Mouse (Mus musculus) midbrain, embryonic 15.5 days (tissue): ENCODE data around the gene Gabrb2. TPM values are rescaled to one million over a fixed set of nuclear protein-coding genes. Genes with fewer than 3 reads are reported as not detected.
A peak's percentile ranks its signal among the peaks of the same experiment; 100 is the strongest.

Experiments
- ATAC-seq: fragments of 200-750 bp; cut with Nextera tagmentation; replicated peaks from 2 replicates; pipeline ENCODE4 v1.8.0; 2017; ENCODE audit warnings: moderate TSS enrichment
- H3K27ac ChIP-seq: fragments of 300-500 bp; sonication (generic); 2 replicates; pipeline ENCODE4 v1.5.1; 2015; ENCODE audit warnings: mild to moderate bottlenecking, inconsistent platforms
- H3K27me3 ChIP-seq: fragments of 300-500 bp; sonication (generic); replicated peaks from 2 replicates; pipeline ENCODE4 v1.6.1; 2015; ENCODE audit warnings: inconsistent platforms
- H3K36me3 ChIP-seq: fragments of 300-500 bp; sonication (generic); replicated peaks from 2 replicates; pipeline ENCODE4 v1.6.1; 2015; ENCODE audit warnings: inconsistent platforms
- H3K4me1 ChIP-seq: fragments of 300-500 bp; sonication (generic); 2 replicates; pipeline ENCODE4 v1.6.1; 2015; ENCODE audit warnings: inconsistent platforms
- H3K4me2 ChIP-seq: fragments of 300-500 bp; sonication (generic); 2 replicates; pipeline ENCODE4 v1.6.1; 2015; ENCODE audit warnings: inconsistent platforms, mild to moderate bottlenecking, moderate library complexity
- H3K4me3 ChIP-seq: fragments of 300-500 bp; sonication (generic); 2 replicates; pipeline ENCODE4 v1.5.1; 2015; ENCODE audit warnings: mild to moderate bottlenecking, inconsistent platforms
- H3K9ac ChIP-seq: fragments of 300-500 bp; sonication (generic); 2 replicates; pipeline ENCODE4 v1.6.1; 2015; ENCODE audit warnings: mild to moderate bottlenecking, inconsistent platforms
- H3K9me3 ChIP-seq: fragments of 300-500 bp; sonication (generic); 2 replicates; pipeline ENCODE4 v1.6.1; 2016; ENCODE audit warnings: inconsistent platforms
- whole genome bisulfite sequencing: fragments of 180-500 bp; shearing (Covaris S2); methylation state at CpG from one replicate; pipeline ENCODE4 v1.1.7; 2015; ENCODE audit warnings: mixed read lengths; 5-methylcytosine and 5-hydroxymethylcytosine counted together
- polyA plus RNA-seq: library from polyadenylated mRNA; unstranded; fragments of >200 nt; fragmentation: Nextera tagmentation; extraction: Ambion mirVana; gene quantifications from 2 replicates; pipeline ENCODE4 v1.2.1, GENCODE M21; 2015

The Gabrb2 gene
- polyA plus RNA-seq, 1 experiment from 2014 or later, result 50.7 TPM

DNA sequence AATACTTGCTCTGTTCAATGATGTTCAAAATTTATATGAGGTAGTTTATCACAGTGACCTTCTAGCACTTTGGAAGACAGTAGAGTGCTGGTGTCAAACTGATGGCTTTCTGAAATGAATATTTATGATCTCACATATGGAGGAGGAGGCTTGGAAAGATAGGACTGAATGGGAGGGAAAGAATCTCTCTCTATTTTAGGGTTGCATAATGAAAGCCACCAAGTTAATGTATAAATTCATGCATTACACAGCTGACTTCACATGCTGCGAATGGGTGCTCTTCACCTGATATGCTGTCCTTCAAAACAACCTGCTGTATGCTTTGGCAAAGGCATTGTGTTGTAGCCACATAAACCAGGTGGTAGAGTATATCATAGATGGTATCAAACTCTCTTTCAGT is 44.6 kb downstream of the Gabrb2 start:
- Histone ChIP-seq H3K4me3 (no peak overlapping the region), H3K9ac (no peak overlapping the region), H3K27me3 (no peaks in the 10 kb centered on the region), H3K4me2 (no peak overlapping the region), H3K4me1 (no peaks in the 10 kb centered on the region), H3K9me3 (no peaks in the 10 kb centered on the region), H3K27ac (no peak overlapping the region), H3K36me3 (no peaks in the 10 kb centered on the region)
- no peak for ATAC-seq
- WGBS, result 79% methylated on average over 1 of the region's 1 CpGs

DNA sequence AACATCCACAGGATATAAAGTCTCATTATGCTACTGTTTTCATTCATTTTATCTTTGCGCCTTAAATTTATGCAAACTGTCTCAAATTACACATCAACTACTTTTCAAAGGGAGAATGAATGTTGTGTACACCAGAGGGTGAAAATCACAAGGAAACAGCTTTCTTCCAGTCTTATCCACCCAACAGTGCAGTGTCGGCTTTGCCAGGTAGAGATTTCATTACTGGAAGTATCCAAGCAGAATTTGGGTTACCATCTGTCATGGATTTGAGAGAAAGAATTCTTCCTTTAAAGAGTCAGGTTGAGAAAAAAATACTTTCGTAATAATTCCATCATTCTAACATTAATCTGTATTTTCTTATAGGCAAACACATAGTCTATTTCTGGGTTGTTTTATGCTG is 48.8 kb downstream of the Gabrb2 start:
- Histone ChIP-seq H3K4me2 (no peak overlapping the region), H3K4me3 (no peak overlapping the region), H3K9me3 (no peaks in the 10 kb centered on the region), H3K9ac (no peak overlapping the region), H3K27ac (no peak overlapping the region), H3K36me3 (no peaks in the 10 kb centered on the region), H3K4me1 (no peaks in the 10 kb centered on the region), H3K27me3 (no peaks in the 10 kb centered on the region)
- ATAC-seq, result no peak
- WGBS, result 89% methylated on average over 3 of the region's 3 CpGs

- H3K27me3 ChIP-seq, result no peaks in the 10 kb centered on the region
- no peaks in the 10 kb centered on the region for H3K9me3 ChIP-seq
- no peaks in the 10 kb centered on the region for H3K36me3 ChIP-seq
- no peak overlapping the region for H3K4me2 ChIP-seq
- H3K4me1 ChIP-seq, result no peaks in the 10 kb centered on the region
- WGBS, result 52% methylated on average over 3 of the region's 3 CpGs
- no peak for ATAC-seq
- H3K9ac ChIP-seq, result no peak overlapping the region
- H3K4me3 ChIP-seq, result no peak overlapping the region
- H3K27ac ChIP-seq, result no peak overlapping the region
Observed at GRCm38 (mm10) chr11:42474523-42474922, 55.0 kb downstream of the Gabrb2 start.

DNA sequence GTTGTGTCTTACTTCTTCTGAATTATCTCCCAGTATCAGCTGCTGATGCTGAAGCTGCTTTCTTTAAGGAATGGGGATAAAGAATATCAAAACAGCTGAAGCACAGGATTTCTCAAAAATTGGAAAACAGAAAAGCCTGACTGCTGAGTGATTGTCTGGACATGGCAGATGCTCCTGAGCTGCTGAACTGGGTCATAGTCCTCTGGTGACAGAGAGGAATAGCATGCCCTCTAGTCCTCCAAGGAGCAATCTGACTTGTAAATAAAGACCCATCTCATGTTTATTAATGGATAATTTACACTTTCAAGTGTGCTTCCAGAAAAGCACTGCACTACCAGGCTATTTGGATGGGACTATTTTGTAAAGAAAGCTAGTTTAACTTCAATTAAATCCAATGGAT is 68.1 kb downstream of the Gabrb2 start:
- no peak overlapping the region for H3K9ac ChIP-seq
- no peaks in the 10 kb centered on the region for H3K9me3 ChIP-seq
- H3K4me1 ChIP-seq, result 0 out of 2 replicates have a peak, but pooled peaks cover 3% of the 10 kb centered on the region
- ATAC-seq, result no peak
- H3K27ac ChIP-seq, result 0 out of 2 replicates have a peak overlapping the region, but pooled peaks have one; percentile 20
- no peak overlapping the region for H3K4me2 ChIP-seq
- no peak overlapping the region for H3K4me3 ChIP-seq
- H3K36me3 ChIP-seq, result no peaks in the 10 kb centered on the region
- no peaks in the 10 kb centered on the region for H3K27me3 ChIP-seq

DNA sequence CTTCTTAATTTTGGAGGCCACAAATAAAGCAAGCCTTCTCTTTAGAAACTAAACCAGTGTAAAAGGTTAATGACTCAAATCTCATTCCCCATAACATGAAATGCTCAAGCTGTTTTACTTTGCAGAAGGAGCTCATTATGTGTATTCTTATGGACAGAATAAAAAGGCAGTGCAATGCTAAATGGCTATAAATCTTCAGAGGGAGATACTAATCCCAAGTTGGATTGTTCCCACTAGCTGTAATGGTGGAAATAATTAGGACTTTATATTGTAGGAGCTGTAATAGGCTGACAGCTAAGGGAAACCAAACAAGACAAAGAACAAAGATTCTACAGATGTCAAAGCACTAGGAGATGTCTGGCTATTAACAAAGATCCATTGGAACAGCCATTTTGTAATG is 81.6 kb downstream of the Gabrb2 start:
- H3K27me3 ChIP-seq, result no peaks in the 10 kb centered on the region
- H3K9me3 ChIP-seq, result no peaks in the 10 kb centered on the region
- no peak overlapping the region for H3K27ac ChIP-seq
- H3K4me2 ChIP-seq, result no peak overlapping the region
- no peak for ATAC-seq
- no peaks in the 10 kb centered on the region for H3K36me3 ChIP-seq
- no peak overlapping the region for H3K4me3 ChIP-seq
- no peaks in the 10 kb centered on the region for H3K4me1 ChIP-seq
- no peak overlapping the region for H3K9ac ChIP-seq

DNA sequence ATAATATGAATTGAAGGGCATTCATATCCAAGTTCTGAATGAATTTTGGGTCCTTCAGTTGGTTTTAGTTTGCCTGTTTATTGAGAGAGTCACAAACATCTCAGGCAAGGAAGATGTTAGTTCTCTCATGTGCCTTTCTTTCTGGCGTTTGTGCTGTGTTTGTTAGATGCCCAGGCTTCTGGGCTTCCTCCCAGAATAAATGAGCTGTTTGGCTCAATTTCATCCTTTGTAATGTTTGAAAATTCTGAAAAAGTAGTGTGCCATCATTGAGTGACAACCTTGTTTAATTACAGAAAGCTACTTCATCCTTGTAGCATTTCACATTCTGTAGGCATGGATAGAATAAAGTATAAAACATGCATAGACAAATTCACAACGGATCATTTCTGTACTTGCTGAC is 85.9 kb downstream of the Gabrb2 start:
- H3K36me3 ChIP-seq, result no peaks in the 10 kb centered on the region
- H3K9me3 ChIP-seq, result no peaks in the 10 kb centered on the region
- H3K27me3 ChIP-seq, result no peaks in the 10 kb centered on the region
- 83% methylated on average over 2 of the region's 2 CpGs for WGBS
- ATAC-seq, result no peak
- no peak overlapping the region for H3K27ac ChIP-seq
- H3K4me3 ChIP-seq, result no peak overlapping the region
- H3K4me2 ChIP-seq, result no peak overlapping the region
- H3K9ac ChIP-seq, result no peak overlapping the region
- no peaks in the 10 kb centered on the region for H3K4me1 ChIP-seq

DNA sequence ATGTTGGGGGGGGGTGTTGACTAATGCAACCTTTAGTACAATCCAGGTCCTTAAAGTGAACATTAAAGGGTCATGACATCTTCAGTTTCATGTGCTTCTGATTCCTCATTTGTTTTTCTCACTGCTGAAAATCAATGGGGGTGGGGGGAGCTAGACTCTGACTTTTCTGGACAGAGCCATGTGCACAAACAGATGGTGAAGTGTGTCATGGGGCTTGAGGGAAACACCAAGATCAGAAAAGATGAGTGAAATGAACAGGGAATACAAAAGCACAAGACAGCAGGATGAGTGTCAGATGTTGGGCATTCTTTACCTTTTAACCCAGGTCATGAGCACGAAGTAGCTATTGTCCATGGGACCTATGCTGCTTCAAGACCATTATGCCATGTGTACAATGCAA is 86.4 kb downstream of the Gabrb2 start:
- H3K27ac ChIP-seq, result no peak overlapping the region
- no peaks in the 10 kb centered on the region for H3K27me3 ChIP-seq
- no peaks in the 10 kb centered on the region for H3K4me1 ChIP-seq
- H3K4me3 ChIP-seq, result no peak overlapping the region
- H3K36me3 ChIP-seq, result no peaks in the 10 kb centered on the region
- no peaks in the 10 kb centered on the region for H3K9me3 ChIP-seq
- no peak for ATAC-seq
- no peak overlapping the region for H3K4me2 ChIP-seq
- no peak overlapping the region for H3K9ac ChIP-seq
- 59% methylated on average over 1 of the region's 1 CpGs for WGBS

DNA sequence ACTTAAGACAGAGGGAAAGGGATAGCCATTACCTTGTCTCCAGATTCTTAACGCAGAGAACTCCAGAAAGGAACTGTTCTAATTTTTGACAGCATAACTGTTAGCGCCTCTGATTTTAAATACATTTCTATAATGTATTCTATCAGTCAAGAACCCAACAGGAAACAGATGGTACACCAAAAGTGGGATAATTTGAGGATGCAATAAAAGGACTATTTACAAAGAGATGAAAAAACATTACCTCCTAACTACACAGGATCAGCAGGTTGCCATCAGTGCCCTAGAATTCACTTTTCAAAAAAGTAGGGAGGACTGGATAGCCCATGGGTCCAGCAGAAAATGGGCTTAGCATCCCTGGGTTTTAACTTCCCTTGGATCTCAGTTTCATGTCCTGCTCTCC is 102.4 kb downstream of the Gabrb2 start:
- no peak overlapping the region for H3K9ac ChIP-seq
- H3K27ac ChIP-seq, result no peak overlapping the region
- ATAC-seq, result no peak
- no peaks in the 10 kb centered on the region for H3K27me3 ChIP-seq
- no peak overlapping the region for H3K4me2 ChIP-seq
- no peak overlapping the region for H3K4me3 ChIP-seq
- H3K4me1 ChIP-seq, result no peaks in the 10 kb centered on the region
- no peaks in the 10 kb centered on the region for H3K9me3 ChIP-seq
- no peaks in the 10 kb centered on the region for H3K36me3 ChIP-seq
- WGBS, result 85% methylated on average over 2 of the region's 2 CpGs

DNA sequence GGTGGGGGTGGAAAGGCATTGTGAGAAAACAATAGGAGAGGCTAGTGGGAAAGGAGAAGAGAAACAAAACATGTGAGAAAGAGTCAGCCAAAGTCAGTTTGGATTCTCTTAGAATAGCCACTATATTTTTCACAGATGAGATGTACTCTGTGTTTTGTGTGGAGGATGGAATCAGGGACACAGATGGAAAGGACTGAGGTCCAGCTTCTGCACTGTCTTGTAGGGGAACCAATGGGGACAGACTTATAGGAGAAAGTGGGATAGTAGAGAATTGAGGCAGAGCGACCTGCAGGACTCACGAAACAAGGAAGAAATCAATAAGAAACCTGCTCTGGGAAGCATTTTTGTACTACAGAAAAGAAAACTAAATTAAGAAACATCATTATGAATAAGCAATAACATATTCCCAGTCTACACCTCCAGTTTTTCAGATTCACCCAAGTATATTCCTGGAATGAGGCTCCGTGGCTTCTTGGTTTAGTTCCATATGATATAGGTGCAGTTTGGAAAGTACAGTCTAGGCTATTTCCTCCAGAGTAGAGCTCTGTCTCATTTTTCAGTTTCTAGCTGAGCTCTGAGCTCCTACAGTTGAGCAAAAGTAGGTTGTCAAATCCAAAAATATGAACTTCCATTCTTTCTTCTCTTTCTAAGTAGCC is 108.8 kb downstream of the Gabrb2 start:
- Histone ChIP-seq H3K4me2 (no peak overlapping the region), H3K4me3 (no peak overlapping the region), H3K27me3 (no peaks in the 10 kb centered on the region), H3K9me3 (no peaks in the 10 kb centered on the region), H3K36me3 (no peaks in the 10 kb centered on the region), H3K9ac (no peak overlapping the region), H3K27ac (no peak overlapping the region), H3K4me1 (peaks cover 3% of the 10 kb centered on the region; the same call in 1 of the 2 replicates)
- no peak for ATAC-seq
- 95% methylated on average over 3 of the region's 3 CpGs for WGBS

GRCm38 (mm10) chr11:42532577-42532976 is 113.0 kb downstream of the Gabrb2 start:
- no peak overlapping the region for H3K4me2 ChIP-seq

DNA sequence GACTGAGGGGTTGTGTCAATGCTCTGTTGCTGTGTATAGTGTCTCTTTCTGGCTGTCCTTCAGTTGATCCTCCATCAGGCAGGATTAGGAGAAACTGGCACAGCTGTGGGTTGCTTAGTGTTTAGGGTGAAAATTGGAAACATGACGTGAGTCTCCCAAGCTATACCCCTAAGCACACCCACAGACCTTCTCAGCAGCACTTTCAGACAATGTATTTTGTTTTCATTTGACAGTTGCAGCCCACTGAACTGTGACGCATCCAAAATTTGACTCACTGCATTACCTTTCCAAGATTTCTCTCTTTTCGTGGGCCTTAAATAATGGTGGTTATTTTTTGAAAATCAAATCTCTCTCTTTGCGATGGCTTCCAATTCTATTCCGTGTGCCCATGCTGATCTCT is 115.7 kb downstream of the Gabrb2 start:
- no peak overlapping the region for H3K27ac ChIP-seq
- H3K4me3 ChIP-seq, result no peak overlapping the region
- no peaks in the 10 kb centered on the region for H3K36me3 ChIP-seq
- H3K9ac ChIP-seq, result no peak overlapping the region
- H3K9me3 ChIP-seq, result no peaks in the 10 kb centered on the region
- H3K27me3 ChIP-seq, result no peaks in the 10 kb centered on the region
- ATAC-seq, result no peak
- WGBS, result 75% methylated on average over 5 of the region's 5 CpGs
- H3K4me2 ChIP-seq, result no peak overlapping the region
- H3K4me1 ChIP-seq, result peaks cover 3% of the 10 kb centered on the region; the same call in 1 of the 2 replicates

More at GRCm38 (mm10) chr11:42532577-42532976, 113.0 kb downstream of the Gabrb2 start:
- 35% methylated on average over 2 of the region's 2 CpGs for WGBS
- H3K36me3 ChIP-seq, result no peaks in the 10 kb centered on the region
- no peak overlapping the region for H3K9ac ChIP-seq
- H3K27me3 ChIP-seq, result no peaks in the 10 kb centered on the region
- peaks cover 3% of the 10 kb centered on the region; the same call in 1 of the 2 replicates for H3K4me1 ChIP-seq
- no peak overlapping the region for H3K27ac ChIP-seq
- peak; percentile 58; the same call in 1 of the 2 replicates for ATAC-seq
- H3K9me3 ChIP-seq, result no peaks in the 10 kb centered on the region
- H3K4me3 ChIP-seq, result no peak overlapping the region

- no peak overlapping the region for H3K4me3 ChIP-seq
- no peak for ATAC-seq
- no peaks in the 10 kb centered on the region for H3K36me3 ChIP-seq
- H3K27me3 ChIP-seq, result no peaks in the 10 kb centered on the region
- 89% methylated on average over 1 of the region's 1 CpGs for WGBS
- H3K9ac ChIP-seq, result no peak overlapping the region
- peaks cover 3% of the 10 kb centered on the region; the same call in 1 of the 2 replicates for H3K4me1 ChIP-seq
- H3K9me3 ChIP-seq, result no peaks in the 10 kb centered on the region
- no peak overlapping the region for H3K27ac ChIP-seq
- no peak overlapping the region for H3K4me2 ChIP-seq
Observed at GRCm38 (mm10) chr11:42535861-42536260, 116.3 kb downstream of the Gabrb2 start.

- no peaks in the 10 kb centered on the region for H3K4me1 ChIP-seq
- H3K9me3 ChIP-seq, result no peaks in the 10 kb centered on the region
- no peaks in the 10 kb centered on the region for H3K27me3 ChIP-seq
- H3K4me3 ChIP-seq, result no peak overlapping the region
- WGBS, result 81% methylated on average over 2 of the region's 2 CpGs
- no peak for ATAC-seq
- no peaks in the 10 kb centered on the region for H3K36me3 ChIP-seq
- H3K27ac ChIP-seq, result no peak overlapping the region
- H3K9ac ChIP-seq, result no peak overlapping the region
- H3K4me2 ChIP-seq, result no peak overlapping the region
Observed at GRCm38 (mm10) chr11:42542861-42543260, 123.3 kb downstream of the Gabrb2 start.
